Mouse (Mus musculus): ENCODE data around the gene Pnma5. TPM values are rescaled to one million over a fixed set of nuclear protein-coding genes. Genes with fewer than 3 reads are reported as not detected.

Pnma5 gene
- total RNA-seq, 2 experiments from 2014 or later = 0.25 to 0.38 TPM

DNA sequence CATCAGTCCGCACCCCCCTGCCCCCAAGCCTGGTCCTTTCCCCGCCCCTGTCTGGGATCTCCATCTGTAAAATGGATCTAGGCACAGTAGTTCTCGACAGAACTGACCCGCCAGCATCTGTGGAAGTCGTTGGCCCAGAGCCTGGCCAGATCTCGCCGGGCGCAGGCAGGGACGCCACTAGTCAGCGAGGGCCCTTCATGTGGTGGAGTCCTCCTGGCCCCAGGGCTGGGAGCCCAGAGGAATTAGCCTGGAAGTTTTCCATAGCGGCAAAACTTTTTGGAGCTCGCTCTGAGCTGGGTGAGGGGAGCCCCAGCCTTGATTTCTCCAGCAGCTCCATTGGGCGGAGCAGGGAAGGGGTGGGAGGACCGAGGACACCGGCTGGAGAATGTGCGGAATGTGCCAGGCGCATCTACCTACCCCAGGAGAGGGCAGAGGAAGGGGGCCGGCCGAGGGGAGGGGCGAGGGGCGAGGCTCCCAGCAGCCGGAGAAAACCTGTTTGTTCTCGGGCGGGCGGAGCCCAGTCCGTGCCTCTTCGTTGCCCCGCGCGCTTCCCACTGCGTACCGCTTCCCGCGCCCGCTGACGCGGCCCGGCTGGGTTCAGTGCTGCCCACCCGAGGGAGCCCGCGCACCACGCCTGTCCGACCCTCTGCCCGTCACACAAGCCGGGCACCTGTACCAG is 49.9 kb downstream of the Pnma5 start, which contains the start of gene Zfp185:
Gene Zfp185, plus strand, starts transcription at position 499 of the 679 bp plus-strand sequence.
- no peak for DNase-seq (ENCODE audit: extremely low spot score in 1 of 2, low spot score in 1 of 2)

DNA sequence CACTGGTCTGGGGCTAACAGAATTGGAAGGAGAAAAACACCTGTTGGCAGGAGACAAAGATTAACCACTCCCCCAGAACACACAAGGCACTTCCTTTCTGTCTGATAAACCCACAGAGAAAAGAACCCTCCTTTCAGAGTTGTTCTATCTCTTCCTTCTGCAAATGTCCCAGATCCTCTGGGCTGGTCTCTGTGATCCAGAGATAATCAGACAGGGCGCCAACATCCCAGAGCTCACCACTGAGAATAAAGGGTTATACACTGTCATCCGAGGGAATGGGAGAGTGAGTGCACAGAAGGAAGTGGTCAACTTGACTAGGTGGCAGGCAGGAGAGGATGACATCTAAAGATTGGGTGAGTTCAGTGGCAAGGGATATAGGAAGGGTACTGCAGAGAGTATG is 51.3 kb downstream of the Pnma5 start:
- DNase-seq (ENCODE audit: extremely low spot score in 1 of 2, low spot score in 1 of 2) = no peak

Small RNA genes within 50 kb of the gene (microRNA-seq; reads per million reads assigned to microRNA genes)
- 0 to 0.20 reads per million in 2 experiments for gene Mir2137

Other genes with a start within 250 kb of the Pnma5 start
- under 1 TPM; 0.73 to 0.79 TPM for gene Gabrq, start 211.9 kb downstream of the Pnma5 start, total RNA-seq (2021)
- 10 to 100 TPM; 49.8 to 55.4 TPM for gene Cetn2, start 118.7 kb downstream of the Pnma5 start, total RNA-seq (2021)
- 10 to 100 TPM; 23.6 to 27.6 TPM for gene Nsdhl, start 118.5 kb downstream of the Pnma5 start, total RNA-seq (2021)
- 1 to 10 TPM in 1 of 2 experiments, under 1 TPM in 1; 0.69 to 1.5 TPM for gene Zfp185, start 49.8 kb downstream of the Pnma5 start, total RNA-seq (2021)
- gene Pnma3, start 27.7 kb upstream of the Pnma5 start, total RNA-seq (2021) = 10 to 100 TPM; 15.7 to 25.1 TPM
- gene Xlr4a, start 45.4 kb upstream of the Pnma5 start, total RNA-seq (2021) = 1 to 10 TPM in 1 of 2 experiments, not detected in 1; 2.7 TPM
- gene Xlr3a, start 60.0 kb upstream of the Pnma5 start, total RNA-seq (2021) = 1 to 10 TPM; 2.0 to 3.4 TPM
- gene Gm14685, start 79.9 kb upstream of the Pnma5 start, total RNA-seq (2021) = 1 to 10 TPM; 2.9 to 3.1 TPM
- not detected for gene Xlr5b, start 111.7 kb upstream of the Pnma5 start, total RNA-seq (2021)
- gene DXBay18, start 112.3 kb upstream of the Pnma5 start, total RNA-seq (2021) = 1 to 10 TPM in 1 of 2 experiments, under 1 TPM in 1; 0.63 to 1.3 TPM
- gene Spin2d, start 139.9 kb upstream of the Pnma5 start, total RNA-seq (2021) = not detected
- 10 to 100 TPM in 1 of 2 experiments, 1 to 10 TPM in 1; 5.5 to 14.6 TPM for gene Xlr3b, start 155.1 kb upstream of the Pnma5 start, total RNA-seq (2021)
- 1 to 10 TPM in 1 of 2 experiments, under 1 TPM in 1; 0.84 to 1.4 TPM for gene Xlr4b, start 177.2 kb upstream of the Pnma5 start, total RNA-seq (2021)
- gene F8a, start 191.2 kb upstream of the Pnma5 start, total RNA-seq (2021) = 10 to 100 TPM; 15.0 to 16.0 TPM
- 1 to 10 TPM in 1 of 2 experiments, under 1 TPM in 1; 0.37 to 1.4 TPM for gene Xlr4c, start 206.0 kb upstream of the Pnma5 start, total RNA-seq (2021)
- gene Xlr3c, start 228.3 kb upstream of the Pnma5 start, total RNA-seq (2021) = under 1 TPM in 1 of 2 experiments, not detected in 1; 0.76 TPM